Mouse (Mus musculus) ES-Bruce4 (cell line): ENCODE measurements around the gene Med7.

ENCODE experiments used
- EP300 ChIP-seq: IDR thresholded peaks from 2 replicates; pipeline ENCODE4 v1.6.1; 2011; ENCODE audit warnings: low read depth, low read length; ENCODE audit not compliant: insufficient read depth
- POLR2A ChIP-seq: IDR thresholded peaks from one replicate; pipeline ENCODE4 v1.8.1; 2011; ENCODE audit warnings: low read length; ENCODE audit not compliant: insufficient read depth

GRCm38 (mm10) chr11:46396167-46396859, 40.4 kb upstream of the Med7 start, which contains the start of gene Fam71b:
- TF ChIP-seq POLR2A (no peak), EP300 (no peak)
